ENCODE assay signal across 8 mouse cellular contexts in genomic region chr8:125078771-125079384, GRCm38 (mm10). TPM values are rescaled to one million over a fixed set of nuclear protein-coding genes. Genes with fewer than 3 reads are reported as not detected.
A peak's percentile ranks its signal among the peaks of the same experiment; 100 is the strongest.
DNase-seq lines count a peak whose midpoint lies in the region; ATAC-seq lines count a peak whose summit lies in the region.

No protein-coding gene starts in this region.

- H3K9me3 ChIP-seq in megakaryocyte, embryonic 14.5 days = peaks cover 6% of the 10 kb centered on the region; the same call in 1 of the 2 replicates

- H3K4me1 ChIP-seq in megakaryocyte, embryonic 14.5 days = peaks cover 71% of the 10 kb centered on the region

- intact Hi-C loops in heart, postnatal 36 days (cut with DNase I) = no loop called here

- DNase-seq in cerebellum, postnatal 25 days = peak; percentile 97 to 99
- peak; percentile 43 to 44 for DNase-seq in heart, postnatal 36 days
- peak; percentile 47 to 87 for DNase-seq in left cerebral cortex, adult 8-10 months (ENCODE audit: low spot score in 2 of 2)
- peak; percentile 63 for DNase-seq in right cerebral cortex, postnatal 4 days
- no peak for DNase-seq in c-Kit-positive CD71-positive TER-119-positive erythroid progenitor cells, embryonic 14.5 days (ENCODE audit: low spot score)
- DNase-seq in yolk sac, embryonic 10.5 days (ENCODE audit: low spot score) = no peak

- H3K4me3 ChIP-seq in megakaryocyte, embryonic 14.5 days (replicated peaks) = peak overlapping the region; percentile 11

- H3K27me3 ChIP-seq in megakaryocyte, embryonic 14.5 days (replicated peaks) = peaks cover 50% of the 10 kb centered on the region

- H3K36me3 ChIP-seq in megakaryocyte, embryonic 14.5 days (replicated peaks; ENCODE audit: low read length) = no peaks in the 10 kb centered on the region

- ATAC-seq in megakaryocyte, adult 5-6 weeks (ENCODE audit: poor library complexity, severe bottlenecking) = no peak

RNA-seq across cellular contexts. Expression of gene Disc1, which starts 24.9 kb away (rescaled TPM):
- 0.19 TPM in 1 of 2 replicates, not detected in the other for polyA plus RNA-seq in megakaryocyte, embryonic 14.5 days (2012; ENCODE audit: insufficient read depth, low replicate concordance)
- total RNA-seq in megakaryocyte, adult 5-6 weeks (2015) = 3.0 and 5.6 TPM in 2 replicates
- total RNA-seq in megakaryocyte, adult 5-6 weeks (2017) = 4.3 and 8.2 TPM in 2 replicates
- 1 to 10 TPM; 2.2 to 2.9 TPM for total RNA-seq in heart, postnatal 36 days (2021)
- 1 to 10 TPM; 1.1 to 2.5 (median 1.9) TPM for total RNA-seq in left cerebral cortex, adult 8-10 months (2022)

Comparison
In these comparisons a context has a peak if more than half of its experiments do, and no peak if none do; other contexts are left out.
1. DNase-seq: peak in cerebellum, postnatal 25 days (2 of 2), heart, postnatal 36 days (2 of 2), left cerebral cortex, adult 8-10 months (2 of 2) and right cerebral cortex, postnatal 4 days (single experiment); none in c-Kit-positive CD71-positive TER-119-positive erythroid progenitor cells, embryonic 14.5 days (single experiment) and yolk sac, embryonic 10.5 days (single experiment).